Mouse (Mus musculus) bone marrow macrophage, adult 2 months (primary cell): Measurements from ENCODE around the gene Dhfr. TPM values are rescaled to one million over a fixed set of nuclear protein-coding genes. Genes with fewer than 3 reads are reported as not detected.
A peak's percentile ranks its signal among the peaks of the same experiment; 100 is the strongest.

Source experiments
- H3K27ac ChIP-seq: 2 replicates; pipeline ENCODE4 v1.5.1; 2012; ENCODE audit warnings: low read depth, low read length; ENCODE audit not compliant: insufficient read depth
- H3K4me1 ChIP-seq: 2 replicates; pipeline ENCODE4 v1.6.1; 2012; ENCODE audit warnings: low read length; ENCODE audit not compliant: control insufficient read depth, insufficient read depth
- H3K4me3 ChIP-seq: 2 replicates; pipeline ENCODE4 v1.5.1; 2012; ENCODE audit warnings: mild to moderate bottlenecking, low read length, moderate library complexity; ENCODE audit not compliant: insufficient read depth
- CTCF ChIP-seq: IDR thresholded peaks from 2 replicates; pipeline ENCODE4 v1.5.1; 2012; ENCODE audit warnings: low read depth, mild to moderate bottlenecking, low read length, moderate library complexity
- POLR2A ChIP-seq: IDR thresholded peaks from 2 replicates; pipeline ENCODE4 v1.6.1; 2012; ENCODE audit warnings: mild to moderate bottlenecking, low read depth, low read length, borderline replicate concordance
- polyA plus RNA-seq: library from polyadenylated mRNA; stranded (reverse); fragments of >200 nt; gene quantifications from 2 replicates; pipeline ENCODE4 v1.2.4, GENCODE M21; 2012; ENCODE audit not compliant: missing spikeins, insufficient read depth, insufficient read length

The Dhfr gene
- polyA plus RNA-seq, 1 experiment = 5.7 TPM

GRCm38 (mm10) chr13:92426294-92427051, 71.9 kb downstream of the Dhfr start:
- no peak for TF ChIP-seq CTCF
- no peak for TF ChIP-seq POLR2A
- no peak overlapping the region for H3K27ac ChIP-seq
- H3K4me1 ChIP-seq = no peaks in the 10 kb centered on the region
- peak overlapping the region; percentile 39 for H3K4me3 ChIP-seq

GRCm38 (mm10) chr13:92427351-92427855, 72.9 kb downstream of the Dhfr start:
- H3K4me3 ChIP-seq = no peak overlapping the region
- no peak for TF ChIP-seq CTCF
- H3K4me1 ChIP-seq = no peaks in the 10 kb centered on the region
- H3K27ac ChIP-seq = no peak overlapping the region

Other genes starting within 250 kb of the Dhfr start
- 0.51 and 0.72 TPM in 2 replicates for gene Rasgrf2, start 223.1 kb upstream of the Dhfr start, polyA plus RNA-seq
- 1.0 TPM in 1 of 2 replicates, not detected in the other for gene Gm20379, start 48.7 kb upstream of the Dhfr start, polyA plus RNA-seq
- 8.5 and 9.3 TPM in 2 replicates for gene Msh3, start 277 bp downstream of the Dhfr start, polyA plus RNA-seq
- gene Ankrd34b, start 71.2 kb downstream of the Dhfr start, polyA plus RNA-seq = not detected in 2 replicates
- gene Fam151b, start 129.3 kb downstream of the Dhfr start, polyA plus RNA-seq = 11.1 and 12.5 TPM in 2 replicates
- 15.0 and 16.4 TPM in 2 replicates for gene Zfyve16, start 176.1 kb downstream of the Dhfr start, polyA plus RNA-seq
- gene Spz1, start 221.4 kb downstream of the Dhfr start, polyA plus RNA-seq = not detected in 2 replicates